Mouse (Mus musculus) kidney, embryonic 15.5 days (tissue): Measurements from ENCODE around the gene Sirt6. TPM values are rescaled to one million over a fixed set of nuclear protein-coding genes. Genes with fewer than 3 reads are reported as not detected.

ENCODE experiments used
- ATAC-seq: fragments of 200-750 bp; cut with Nextera tagmentation; replicated peaks from 2 replicates; pipeline ENCODE4 v1.8.0; 2017; ENCODE audit warnings: moderate TSS enrichment; ENCODE audit not compliant: low FRiP score
- H3K27ac ChIP-seq: fragments of 300-500 bp; sonication (generic); 2 replicates; pipeline ENCODE4 v1.5.1; 2015; ENCODE audit warnings: mild to moderate bottlenecking, inconsistent platforms
- H3K27me3 ChIP-seq: fragments of 300-500 bp; sonication (generic); 2 replicates; pipeline ENCODE4 v1.6.1; 2015; ENCODE audit warnings: inconsistent platforms
- H3K36me3 ChIP-seq: fragments of 300-500 bp; sonication (generic); 2 replicates; pipeline ENCODE4 v1.6.1; 2015; ENCODE audit warnings: inconsistent platforms
- H3K4me1 ChIP-seq: fragments of 300-500 bp; sonication (generic); 2 replicates; pipeline ENCODE4 v1.6.1; 2015; ENCODE audit warnings: inconsistent platforms
- H3K4me2 ChIP-seq: fragments of 300-500 bp; sonication (generic); 2 replicates; pipeline ENCODE4 v1.6.1; 2015; ENCODE audit warnings: moderate library complexity, mild to moderate bottlenecking, inconsistent platforms
- H3K4me3 ChIP-seq: fragments of 300-500 bp; sonication (generic); replicated peaks from 2 replicates; pipeline ENCODE4 v1.5.1; 2015; ENCODE audit warnings: mild to moderate bottlenecking, inconsistent platforms
- H3K9ac ChIP-seq: fragments of 300-500 bp; sonication (generic); 2 replicates; pipeline ENCODE4 v1.6.1; 2015; ENCODE audit warnings: mild to moderate bottlenecking, inconsistent platforms
- H3K9me3 ChIP-seq: fragments of 300-500 bp; sonication (generic); replicated peaks from 2 replicates; pipeline ENCODE4 v1.6.1; 2016; ENCODE audit warnings: inconsistent platforms
- WGBS: fragments of 180-500 bp; shearing (Covaris S2); methylation state at CpG from one replicate; pipeline ENCODE4 v1.1.7; 2015; ENCODE audit warnings: mixed read lengths; 5-methylcytosine and 5-hydroxymethylcytosine counted together
- polyA plus RNA-seq: library from polyadenylated mRNA; unstranded; fragments of >200 nt; fragmentation: Nextera tagmentation; extraction: Ambion mirVana; gene quantifications from 2 replicates; pipeline ENCODE4 v1.2.1, GENCODE M21; 2015

Sirt6 gene
- polyA plus RNA-seq, 1 experiment from 2014 or later, result 42.8 TPM

- no peak for ATAC-seq
- Histone ChIP-seq H3K27ac (peak overlapping the region; percentile 68), H3K9me3 (no peaks in the 10 kb centered on the region), H3K36me3 (peaks cover 50% of the 10 kb centered on the region), H3K4me2 (no peak overlapping the region), H3K4me3 (no peak overlapping the region), H3K4me1 (peaks cover 40% of the 10 kb centered on the region), H3K27me3 (peaks cover 5% of the 10 kb centered on the region; the same call in 1 of the 2 replicates), H3K9ac (no peak overlapping the region)
- 39% methylated on average over 6 of the region's 6 CpGs for WGBS
Measured at GRCm38 (mm10) chr10:81583347-81583746, 44.2 kb downstream of the Sirt6 start.

GRCm38 (mm10) chr10:81580441-81581070, 47.0 kb downstream of the Sirt6 start:
- H3K36me3 ChIP-seq, result peaks cover 23% of the 10 kb centered on the region
- H3K9me3 ChIP-seq, result no peaks in the 10 kb centered on the region
- H3K9ac ChIP-seq, result peak overlapping the region; percentile 18; the same call in 1 of the 2 replicates
- peak; percentile 22; the same call in 1 of the 2 replicates for ATAC-seq
- peak overlapping the region; percentile 52 for H3K27ac ChIP-seq
- H3K4me1 ChIP-seq, result peaks cover 60% of the 10 kb centered on the region
- WGBS, result 26% methylated on average over 25 of the region's 25 CpGs
- H3K27me3 ChIP-seq, result peaks cover 23% of the 10 kb centered on the region
- H3K4me2 ChIP-seq, result peak overlapping the region; percentile 51
- H3K4me3 ChIP-seq, result peak overlapping the region; percentile 13; the same call in 1 of the 2 replicates

DNA sequence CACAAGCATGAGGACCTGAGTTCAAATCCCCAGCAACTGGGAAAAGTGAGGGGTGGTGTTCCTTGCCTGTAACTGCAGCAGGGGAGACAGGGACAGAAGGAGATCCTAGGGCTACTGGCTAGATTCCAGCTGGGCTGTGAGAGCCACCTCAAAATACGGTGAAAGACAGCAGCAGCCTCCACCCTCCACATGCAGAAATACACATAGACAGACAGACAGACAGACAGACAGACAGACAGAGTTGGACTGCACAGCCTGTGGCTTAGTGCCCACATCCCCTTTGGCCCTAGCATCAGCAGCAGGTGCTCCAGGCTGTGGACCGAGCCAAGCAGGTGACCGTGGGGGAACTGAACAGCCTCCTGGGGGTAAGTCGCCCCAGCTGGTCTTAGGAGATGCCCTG, 47.6 kb downstream of the Sirt6 start:
- peaks cover 17% of the 10 kb centered on the region for H3K36me3 ChIP-seq
- no peak overlapping the region for H3K9ac ChIP-seq
- no peak overlapping the region for H3K4me3 ChIP-seq

GRCm38 (mm10) chr10:81575695-81576094, 51.9 kb downstream of the Sirt6 start:
- Histone ChIP-seq H3K36me3 (no peaks in the 10 kb centered on the region), H3K9ac (peak overlapping the region; percentile 54), H3K4me1 (peaks cover 72% of the 10 kb centered on the region), H3K27ac (peak overlapping the region; percentile 76), H3K27me3 (peaks cover 44% of the 10 kb centered on the region), H3K4me3 (peak overlapping the region; percentile 60), H3K4me2 (peak overlapping the region; percentile 87), H3K9me3 (no peaks in the 10 kb centered on the region)
- WGBS, result 3% methylated on average over 6 of the region's 6 CpGs
- ATAC-seq, result no peak

More for the DNA sequence above, 47.6 kb downstream of the Sirt6 start:
- 61% methylated on average over 4 of the region's 4 CpGs for WGBS
- Histone ChIP-seq H3K4me1 (peaks cover 66% of the 10 kb centered on the region), H3K9me3 (no peaks in the 10 kb centered on the region), H3K4me2 (peak overlapping the region; percentile 51), H3K27ac (0 out of 2 replicates have a peak overlapping the region, but pooled peaks have one; percentile 52), H3K27me3 (peaks cover 23% of the 10 kb centered on the region)
- ATAC-seq, result no peak

- H3K4me2 ChIP-seq, result peak overlapping the region; percentile 87
- peak overlapping the region; percentile 60 for H3K4me3 ChIP-seq
- WGBS, result under 1% methylated on average over 29 of the region's 30 CpGs
- no peak for ATAC-seq
- peaks cover 44% of the 10 kb centered on the region for H3K27me3 ChIP-seq
- H3K36me3 ChIP-seq, result no peaks in the 10 kb centered on the region
- peaks cover 72% of the 10 kb centered on the region for H3K4me1 ChIP-seq
- peak overlapping the region; percentile 54 for H3K9ac ChIP-seq
- peak overlapping the region; percentile 76 for H3K27ac ChIP-seq
- no peaks in the 10 kb centered on the region for H3K9me3 ChIP-seq
Measured at GRCm38 (mm10) chr10:81575208-81575631, 52.4 kb downstream of the Sirt6 start.

DNA sequence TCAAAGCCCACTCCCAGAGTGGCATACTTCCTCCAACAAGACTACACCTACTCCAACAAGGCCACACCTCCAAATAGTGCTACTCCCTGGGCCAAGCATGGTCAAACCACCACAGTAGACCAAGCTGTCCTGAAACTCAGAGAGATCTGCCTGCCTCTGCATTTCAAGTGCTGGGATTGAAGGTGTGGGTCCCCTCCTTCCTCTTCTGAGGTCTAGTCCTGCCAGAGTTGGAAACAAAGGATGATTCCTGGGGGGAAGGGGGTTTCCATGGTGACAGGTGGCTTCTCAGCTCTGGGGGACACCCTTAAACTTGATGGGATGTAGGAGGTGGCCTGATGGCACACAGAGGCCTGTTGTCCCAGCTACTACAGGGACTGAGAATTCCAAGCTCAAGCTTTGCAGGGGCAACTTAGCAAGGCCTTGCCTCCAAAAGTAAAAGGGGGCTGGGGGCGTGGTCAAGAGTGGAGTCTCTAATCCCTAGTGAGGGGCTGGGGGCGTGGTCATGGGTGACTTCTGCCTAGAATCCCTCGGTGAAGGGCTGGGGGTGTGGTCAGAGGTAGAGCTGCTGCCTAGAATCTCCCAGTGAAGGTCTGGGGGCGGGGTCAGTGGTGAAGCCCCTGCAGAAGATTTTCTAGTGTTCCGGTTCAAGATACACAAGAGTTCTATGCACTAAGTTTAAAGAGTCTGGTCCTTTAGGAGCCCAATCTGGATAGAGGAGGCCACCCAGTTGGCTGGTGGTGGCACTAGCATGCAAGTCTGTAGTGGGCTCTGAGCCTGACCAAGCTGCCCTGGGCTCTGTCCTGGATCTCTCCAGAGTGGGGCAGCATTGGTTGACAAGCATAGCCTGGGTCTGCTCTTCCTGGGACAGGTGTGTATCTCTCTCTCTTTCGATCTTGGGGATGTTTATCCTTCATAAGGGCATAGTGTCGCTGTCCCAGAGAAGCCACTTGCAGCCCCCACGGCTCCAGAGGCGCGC, 53.2 kb downstream of the Sirt6 start, which contains the start of gene Tle2:
Gene Tle2 (plus strand): TSS at position 481 of the 976 bp plus-strand sequence.
- Histone ChIP-seq H3K9me3 (no peaks in the 10 kb centered on the region), H3K36me3 (no peaks in the 10 kb centered on the region), H3K4me2 (peak within 1 kb of the TSS; percentile 87), H3K4me1 (peaks cover 73% of the 10 kb centered on the region), H3K9ac (peak within 1 kb of the TSS; percentile 54), H3K27me3 (peaks cover 41% of the 10 kb centered on the region), H3K4me3 (peak within 1 kb of the TSS; percentile 60), H3K27ac (peak within 1 kb of the TSS; percentile 76)
- WGBS, result 27% methylated on average over 10 of the region's 10 CpGs
- no peak for ATAC-seq

DNA sequence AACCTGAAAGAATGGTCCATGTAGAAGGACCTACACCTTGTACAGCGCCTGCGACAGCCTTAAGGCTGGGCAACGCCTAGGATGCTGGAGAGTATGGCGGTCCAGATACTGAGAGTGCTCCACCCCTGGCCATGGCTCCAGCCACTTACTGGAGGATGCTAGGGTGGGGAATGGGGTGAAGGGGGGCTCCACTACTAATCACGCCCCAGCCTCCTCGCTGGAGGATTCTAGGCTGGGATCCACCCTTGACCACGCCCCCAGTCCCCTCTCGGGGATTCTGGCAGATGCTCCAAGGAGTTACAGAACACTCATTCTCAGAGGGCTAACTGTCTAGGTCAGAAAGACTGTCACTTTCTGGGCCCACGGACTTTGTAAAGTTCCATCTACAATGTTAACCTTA, 54.6 kb downstream of the Sirt6 start:
- peak overlapping the region; percentile 89 for H3K4me2 ChIP-seq
- peaks cover 41% of the 10 kb centered on the region for H3K27me3 ChIP-seq
- 21% methylated on average over 9 of the region's 9 CpGs for WGBS
- no peak for ATAC-seq
- H3K4me1 ChIP-seq, result peaks cover 87% of the 10 kb centered on the region
- no peak overlapping the region for H3K4me3 ChIP-seq
- no peaks in the 10 kb centered on the region for H3K36me3 ChIP-seq
- no peaks in the 10 kb centered on the region for H3K9me3 ChIP-seq
- peak overlapping the region; percentile 90 for H3K27ac ChIP-seq
- no peak overlapping the region for H3K9ac ChIP-seq

GRCm38 (mm10) chr10:81572133-81572671, 55.4 kb downstream of the Sirt6 start:
- Histone ChIP-seq H3K4me3 (peak overlapping the region; percentile 52), H3K4me2 (peak overlapping the region; percentile 89), H3K9me3 (no peaks in the 10 kb centered on the region), H3K4me1 (peaks cover 91% of the 10 kb centered on the region), H3K36me3 (peaks cover 3% of the 10 kb centered on the region; the same call in 1 of the 2 replicates), H3K27ac (peak overlapping the region; percentile 90), H3K9ac (peak overlapping the region; percentile 24; the same call in 1 of the 2 replicates), H3K27me3 (peaks cover 37% of the 10 kb centered on the region)
- peak; percentile 9; the same call in 1 of the 2 replicates for ATAC-seq
- WGBS, result 6% methylated on average over 9 of the region's 9 CpGs

Other genes with a start within 250 kb of the Sirt6 start
- 105 and 114 TPM in 2 replicates for gene Fzr1, start 249.3 kb downstream of the Sirt6 start, polyA plus RNA-seq
- 79.7 and 82.2 TPM in 2 replicates for gene Dohh, start 243.4 kb downstream of the Sirt6 start, polyA plus RNA-seq
- 2.5 and 4.1 TPM in 2 replicates for gene Gm48551, start 243.3 kb downstream of the Sirt6 start, polyA plus RNA-seq
- gene Gm48552, start 238.8 kb downstream of the Sirt6 start, polyA plus RNA-seq, result 1.6 and 2.1 TPM in 2 replicates
- 26.0 and 29.4 TPM in 2 replicates for gene Smim24, start 234.7 kb downstream of the Sirt6 start, polyA plus RNA-seq
- 67.9 and 84.5 TPM in 2 replicates for gene Nfic, start 172.2 kb downstream of the Sirt6 start, polyA plus RNA-seq
- 0.50 and 0.82 TPM in 2 replicates for gene Celf5, start 145.1 kb downstream of the Sirt6 start, polyA plus RNA-seq
- 85.7 and 93.5 TPM in 2 replicates for gene Ncln, start 131.4 kb downstream of the Sirt6 start, polyA plus RNA-seq
- 1.2 and 1.4 TPM in 2 replicates for gene S1pr4, start 127.7 kb downstream of the Sirt6 start, polyA plus RNA-seq
- 0.89 and 1.00 TPM in 2 replicates for gene Gna15, start 103.6 kb downstream of the Sirt6 start, polyA plus RNA-seq
- gene Gna11, start 82.6 kb downstream of the Sirt6 start, polyA plus RNA-seq, result 79.0 and 88.6 TPM in 2 replicates
- gene Aes, start 68.3 kb downstream of the Sirt6 start, polyA plus RNA-seq, result 535 and 630 TPM in 2 replicates
- gene Tle2, start 53.2 kb downstream of the Sirt6 start, polyA plus RNA-seq, result 39.3 and 45.6 TPM in 2 replicates
- gene Tle6, start 26.7 kb downstream of the Sirt6 start, polyA plus RNA-seq, result 15.6 and 16.8 TPM in 2 replicates
- gene BC025920, start 21.5 kb downstream of the Sirt6 start, polyA plus RNA-seq, result 0.62 and 0.84 TPM in 2 replicates
- gene Ankrd24, start 743 bp upstream of the Sirt6 start, polyA plus RNA-seq, result 15.2 and 17.3 TPM in 2 replicates
- 3.8 and 5.0 TPM in 2 replicates for gene Gm10778, start 21.3 kb upstream of the Sirt6 start, polyA plus RNA-seq
- gene Zfp433, start 77.0 kb upstream of the Sirt6 start, polyA plus RNA-seq, result 16.9 and 18.6 TPM in 2 replicates
- 10.3 TPM in 2 replicates for gene Gm3055, start 143.4 kb upstream of the Sirt6 start, polyA plus RNA-seq
- 3.7 and 4.2 TPM in 2 replicates for gene Gm4767, start 184.4 kb upstream of the Sirt6 start, polyA plus RNA-seq
- 9.2 and 9.7 TPM in 2 replicates for gene Gm32687, start 236.1 kb upstream of the Sirt6 start, polyA plus RNA-seq